Mouse (Mus musculus): ENCODE results near the gene Gm28510.
"Not testable (repeated sequence)": the region's sequence is repeated elsewhere in the genome, so short reads cannot be mapped to it uniquely, and the experiment has no call there.

Gm28510 gene

DNA sequence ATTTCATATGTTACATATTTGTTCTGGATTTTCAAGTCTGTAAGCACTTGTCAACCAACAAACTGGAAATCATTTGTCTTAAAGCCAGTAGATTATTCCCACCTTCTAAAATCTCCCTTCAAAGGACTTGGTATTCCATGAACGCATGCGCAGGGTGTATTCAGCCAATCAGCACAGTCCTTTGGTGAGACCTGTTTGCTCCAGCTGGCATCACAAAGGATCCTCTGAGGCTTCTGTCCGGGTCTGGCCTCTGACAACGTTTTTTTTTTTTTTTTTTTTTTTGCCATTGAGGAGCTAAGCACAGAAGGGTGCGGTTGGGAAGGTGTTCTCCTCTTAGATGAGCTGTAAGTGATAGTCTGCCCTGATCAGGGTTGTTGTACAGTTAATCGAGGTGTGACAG lies at the start of gene Gm28510:
TSS of gene Gm28510 (plus strand) at position 301 of the 400 bp plus-strand sequence.
- DNase-seq (ENCODE audit: low spot score in 2 of 2), result not testable (repeated sequence)

All from right cerebral cortex, postnatal 36 days (tissue).